Mouse (Mus musculus) liver, embryonic 15.5 days (tissue): ENCODE results near the gene Nrg4. TPM values are rescaled to one million over a fixed set of nuclear protein-coding genes. Genes with fewer than 3 reads are reported as not detected.

Source experiments
- ATAC-seq: fragments of 200-750 bp; cut with Nextera tagmentation; 2 replicates; pipeline ENCODE4 v1.8.0; 2017; ENCODE audit warnings: moderate number of reproducible peaks, mild to moderate bottlenecking, moderate library complexity; ENCODE audit not compliant: insufficient read depth
- H3K27ac ChIP-seq: fragments of 300-500 bp; sonication (generic); replicated peaks from 2 replicates; pipeline ENCODE4 v1.5.1; 2015; ENCODE audit warnings: mild to moderate bottlenecking, inconsistent platforms
- H3K27me3 ChIP-seq: fragments of 300-500 bp; sonication (generic); 2 replicates; pipeline ENCODE4 v1.6.1; 2015; ENCODE audit warnings: mild to moderate bottlenecking, inconsistent platforms
- H3K36me3 ChIP-seq: fragments of 300-500 bp; sonication (generic); replicated peaks from 2 replicates; pipeline ENCODE4 v1.6.1; 2015; ENCODE audit warnings: moderate library complexity, mild to moderate bottlenecking, inconsistent platforms
- H3K4me1 ChIP-seq: fragments of 300-500 bp; sonication (generic); replicated peaks from 2 replicates; pipeline ENCODE4 v1.6.1; 2015; ENCODE audit warnings: inconsistent platforms
- H3K4me2 ChIP-seq: fragments of 300-500 bp; sonication (generic); 2 replicates; pipeline ENCODE4 v1.6.1; 2015; ENCODE audit warnings: moderate library complexity, mild to moderate bottlenecking, inconsistent platforms
- H3K4me3 ChIP-seq: fragments of 300-500 bp; sonication (generic); replicated peaks from 2 replicates; pipeline ENCODE4 v1.5.1; 2015; ENCODE audit warnings: mild to moderate bottlenecking, inconsistent platforms
- H3K9ac ChIP-seq: fragments of 300-500 bp; sonication (generic); 2 replicates; pipeline ENCODE4 v1.6.1; 2015; ENCODE audit warnings: moderate library complexity, mild to moderate bottlenecking, inconsistent platforms
- H3K9me3 ChIP-seq: fragments of 300-500 bp; sonication (generic); replicated peaks from 2 replicates; pipeline ENCODE4 v1.6.1; 2016; ENCODE audit warnings: inconsistent platforms
- WGBS: fragments of 180-500 bp; shearing (Covaris S2); methylation state at CpG from one replicate; pipeline ENCODE4 v1.1.7; 2015; ENCODE audit warnings: mixed read lengths; ENCODE audit not compliant: insufficient replicate concordance; 5-methylcytosine and 5-hydroxymethylcytosine counted together
- polyA plus RNA-seq: library from polyadenylated mRNA; unstranded; fragments of >200 nt; fragmentation: Nextera tagmentation; extraction: Ambion mirVana; gene quantifications from 2 replicates; pipeline ENCODE4 v1.2.1, GENCODE M21; 2015

Nrg4 gene
- polyA plus RNA-seq, 1 experiment from 2014 or later: 1.7 TPM

GRCm38 (mm10) chr9:55344165-55344564 lies 17.5 kb upstream of the Nrg4 start:
- Histone ChIP-seq H3K9ac (no peak overlapping the region), H3K9me3 (no peaks in the 10 kb centered on the region), H3K4me2 (no peak overlapping the region), H3K27me3 (no peaks in the 10 kb centered on the region), H3K27ac (no peak overlapping the region), H3K4me1 (no peaks in the 10 kb centered on the region), H3K4me3 (no peak overlapping the region), H3K36me3 (no peaks in the 10 kb centered on the region)
- ATAC-seq: no peak
- 64% methylated on average over 7 of the region's 7 CpGs for WGBS

GRCm38 (mm10) chr9:55332949-55333348 lies 6.3 kb upstream of the Nrg4 start:
- H3K4me2 ChIP-seq: no peak overlapping the region
- WGBS: 34% methylated on average over 7 of the region's 7 CpGs
- H3K36me3 ChIP-seq: no peaks in the 10 kb centered on the region
- no peak for ATAC-seq
- H3K27me3 ChIP-seq: peaks cover 54% of the 10 kb centered on the region
- H3K9ac ChIP-seq: no peak overlapping the region
- no peaks in the 10 kb centered on the region for H3K4me1 ChIP-seq
- H3K27ac ChIP-seq: no peak overlapping the region
- H3K4me3 ChIP-seq: no peak overlapping the region
- no peaks in the 10 kb centered on the region for H3K9me3 ChIP-seq

GRCm38 (mm10) chr9:55332476-55332875 lies 5.8 kb upstream of the Nrg4 start:
- Histone ChIP-seq H3K9ac (no peak overlapping the region), H3K27ac (no peak overlapping the region), H3K4me2 (no peak overlapping the region), H3K9me3 (no peaks in the 10 kb centered on the region), H3K36me3 (no peaks in the 10 kb centered on the region), H3K4me1 (no peaks in the 10 kb centered on the region), H3K27me3 (peaks cover 58% of the 10 kb centered on the region), H3K4me3 (no peak overlapping the region)
- WGBS: 33% methylated on average over 5 of the region's 5 CpGs
- no peak for ATAC-seq

- peaks cover 85% of the 10 kb centered on the region for H3K27me3 ChIP-seq
- WGBS: 59% methylated on average over 6 of the region's 6 CpGs
Measured at GRCm38 (mm10) chr9:55329401-55329800, 2.8 kb upstream of the Nrg4 start.

GRCm38 (mm10) chr9:55328151-55328918 lies 1.7 kb upstream of the Nrg4 start:
- Histone ChIP-seq H3K4me2 (no peak overlapping the region), H3K27ac (no peak overlapping the region), H3K4me3 (no peak overlapping the region), H3K36me3 (no peaks in the 10 kb centered on the region), H3K4me1 (peaks cover 7% of the 10 kb centered on the region; the same call in 1 of the 2 replicates), H3K9ac (no peak overlapping the region), H3K9me3 (no peaks in the 10 kb centered on the region), H3K27me3 (peaks cover 94% of the 10 kb centered on the region)
- 24% methylated on average over 14 of the region's 14 CpGs for WGBS
- no peak for ATAC-seq

More at GRCm38 (mm10) chr9:55329401-55329800, 2.8 kb upstream of the Nrg4 start:
- no peak for ATAC-seq
- no peak overlapping the region for H3K9ac ChIP-seq
- no peak overlapping the region for H3K27ac ChIP-seq
- peaks cover 7% of the 10 kb centered on the region; the same call in 1 of the 2 replicates for H3K4me1 ChIP-seq
- no peak overlapping the region for H3K4me3 ChIP-seq
- no peak overlapping the region for H3K4me2 ChIP-seq
- H3K9me3 ChIP-seq: no peaks in the 10 kb centered on the region
- H3K36me3 ChIP-seq: no peaks in the 10 kb centered on the region

- no peaks in the 10 kb centered on the region for H3K36me3 ChIP-seq
- no peak for ATAC-seq
- peak overlapping the region; percentile 18; the same call in 1 of the 2 replicates for H3K9ac ChIP-seq
- H3K4me2 ChIP-seq: peak overlapping the region; percentile 75
- under 1% methylated on average over 13 of the region's 13 CpGs for WGBS
- H3K9me3 ChIP-seq: no peaks in the 10 kb centered on the region
- peak overlapping the region; percentile 62 for H3K4me3 ChIP-seq
- no peak overlapping the region for H3K27ac ChIP-seq
- peaks cover 92% of the 10 kb centered on the region for H3K27me3 ChIP-seq
- H3K4me1 ChIP-seq: peaks cover 7% of the 10 kb centered on the region; the same call in 1 of the 2 replicates
Measured at GRCm38 (mm10) chr9:55327234-55327615, 581 bp upstream of the Nrg4 start.

- Histone ChIP-seq H3K4me2 (peak overlapping the region; percentile 75), H3K9me3 (no peaks in the 10 kb centered on the region), H3K27me3 (peaks cover 89% of the 10 kb centered on the region), H3K4me3 (peak overlapping the region; percentile 62), H3K9ac (no peak overlapping the region), H3K36me3 (no peaks in the 10 kb centered on the region), H3K27ac (no peak overlapping the region), H3K4me1 (peaks cover 7% of the 10 kb centered on the region; the same call in 1 of the 2 replicates)
- 12% methylated on average over 18 of the region's 18 CpGs for WGBS
- no peak for ATAC-seq
Measured at GRCm38 (mm10) chr9:55325564-55326514, 805 bp downstream of the Nrg4 start.

GRCm38 (mm10) chr9:55325061-55325460 lies 1.6 kb downstream of the Nrg4 start:
- Histone ChIP-seq H3K27ac (no peak overlapping the region), H3K4me3 (no peak overlapping the region), H3K4me2 (no peak overlapping the region), H3K9me3 (no peaks in the 10 kb centered on the region), H3K4me1 (peaks cover 7% of the 10 kb centered on the region; the same call in 1 of the 2 replicates), H3K27me3 (peaks cover 83% of the 10 kb centered on the region), H3K36me3 (no peaks in the 10 kb centered on the region), H3K9ac (no peak overlapping the region)
- WGBS: 32% methylated on average over 1 of the region's 1 CpGs
- ATAC-seq: no peak

- 40% methylated on average over 10 of the region's 10 CpGs for WGBS
- peaks cover 7% of the 10 kb centered on the region; the same call in 1 of the 2 replicates for H3K4me1 ChIP-seq
- H3K27ac ChIP-seq: no peak overlapping the region
- no peak overlapping the region for H3K9ac ChIP-seq
- no peaks in the 10 kb centered on the region for H3K36me3 ChIP-seq
- H3K4me3 ChIP-seq: no peak overlapping the region
- no peak for ATAC-seq
- no peaks in the 10 kb centered on the region for H3K9me3 ChIP-seq
- peaks cover 80% of the 10 kb centered on the region for H3K27me3 ChIP-seq
- H3K4me2 ChIP-seq: no peak overlapping the region
Measured at GRCm38 (mm10) chr9:55324516-55324915, 2.1 kb downstream of the Nrg4 start.

- no peaks in the 10 kb centered on the region for H3K36me3 ChIP-seq
- H3K4me2 ChIP-seq: no peak overlapping the region
- no peak overlapping the region for H3K9ac ChIP-seq
- peaks cover 7% of the 10 kb centered on the region; the same call in 1 of the 2 replicates for H3K4me1 ChIP-seq
- peaks cover 78% of the 10 kb centered on the region for H3K27me3 ChIP-seq
- no peak overlapping the region for H3K27ac ChIP-seq
- no peak for ATAC-seq
- H3K9me3 ChIP-seq: no peaks in the 10 kb centered on the region
- H3K4me3 ChIP-seq: no peak overlapping the region
- WGBS: 45% methylated on average over 8 of the region's 8 CpGs
Measured at GRCm38 (mm10) chr9:55324085-55324484, 2.6 kb downstream of the Nrg4 start.

GRCm38 (mm10) chr9:55322641-55323040 lies 4.0 kb downstream of the Nrg4 start:
- 49% methylated on average over 1 of the region's 1 CpGs for WGBS
- peaks cover 63% of the 10 kb centered on the region for H3K27me3 ChIP-seq
- H3K27ac ChIP-seq: no peak overlapping the region
- no peaks in the 10 kb centered on the region for H3K36me3 ChIP-seq
- no peak for ATAC-seq
- H3K4me3 ChIP-seq: no peak overlapping the region
- no peak overlapping the region for H3K9ac ChIP-seq
- H3K4me2 ChIP-seq: no peak overlapping the region
- no peaks in the 10 kb centered on the region for H3K9me3 ChIP-seq
- peaks cover 7% of the 10 kb centered on the region; the same call in 1 of the 2 replicates for H3K4me1 ChIP-seq
